Comparison of ENCODE assay signal across 8 mouse cellular contexts in genomic region chr13:110902994-110903644, GRCm38 (mm10).
A peak's percentile ranks its signal among the peaks of the same experiment; 100 is the strongest.
DNase-seq lines count a peak whose midpoint lies in the region; ATAC-seq and TF ChIP-seq lines count a peak whose summit lies in the region.

No protein-coding gene starts in this region.

- H3K27me3 ChIP-seq in hindbrain, embryonic 14.5 days (ENCODE audit: control insufficient read depth, insufficient read depth, low read length), result no peaks in the 10 kb centered on the region
- H3K27me3 ChIP-seq in hindbrain, embryonic 11.5 days (ENCODE audit: control insufficient read depth, insufficient read depth, low read length), result no peaks in the 10 kb centered on the region
- H3K27me3 ChIP-seq in heart, embryonic 16.5 days (ENCODE audit: control insufficient read depth, insufficient read depth, low read length), result no peaks in the 10 kb centered on the region

- peak; percentile 59 for DNase-seq in hindbrain, embryonic 14.5 days (ENCODE audit: low spot score)
- DNase-seq in hindbrain, embryonic 11.5 days (ENCODE audit: low spot score), result no peak
- peak; percentile 28 to 31 for DNase-seq in layer of hippocampus, adult 2 months (ENCODE audit: low spot score in 2 of 2)
- DNase-seq in lung, postnatal 14 days, result peak; percentile 94
- DNase-seq in spleen, postnatal 36 days (ENCODE audit: low spot score in 2 of 2), result peak; percentile 49 to 61
- no peak for DNase-seq in MN1 (ENCODE audit: low spot score)

- no peaks in the 10 kb centered on the region for H3K4me1 ChIP-seq in hindbrain, embryonic 14.5 days (replicated peaks; ENCODE audit: control insufficient read depth, insufficient read depth, low read length)
- H3K4me1 ChIP-seq in hindbrain, embryonic 11.5 days (replicated peaks; ENCODE audit: control insufficient read depth, insufficient read depth, low read length), result no peaks in the 10 kb centered on the region
- H3K4me1 ChIP-seq in heart, embryonic 16.5 days (ENCODE audit: control insufficient read depth, insufficient read depth, low read length), result peaks cover 22% of the 10 kb centered on the region

- H3K9me3 ChIP-seq in hindbrain, embryonic 14.5 days (ENCODE audit: control insufficient read depth, low read length), result no peaks in the 10 kb centered on the region
- H3K9me3 ChIP-seq in hindbrain, embryonic 11.5 days (ENCODE audit: control insufficient read depth, low read length), result no peaks in the 10 kb centered on the region
- no peaks in the 10 kb centered on the region for H3K9me3 ChIP-seq in heart, embryonic 16.5 days (replicated peaks; ENCODE audit: control insufficient read depth, low read length)

- TF ChIP-seq CTCF in layer of hippocampus, adult 2 months (conservative IDR thresholded peaks at IDR 0.05), result no peak

- ATAC-seq in hindbrain, embryonic 14.5 days (ENCODE audit: low FRiP score), result no peak
- ATAC-seq in hindbrain, embryonic 11.5 days (ENCODE audit: low FRiP score), result no peak
- ATAC-seq in common myeloid progenitor, adult 5-6 weeks (replicated peaks; ENCODE audit: low read depth, poor library complexity, severe bottlenecking), result peak; percentile 95
- ATAC-seq in heart, embryonic 16.5 days (replicated peaks; ENCODE audit: extremely low read depth, insufficient read depth, low FRiP score), result peak; percentile 88

- WGBS in hindbrain, embryonic 14.5 days, result 66% methylated on average over 7 of the region's 7 CpGs
- 76% methylated on average over 7 of the region's 7 CpGs for WGBS in hindbrain, embryonic 11.5 days
- WGBS in heart, embryonic 16.5 days, result 28% methylated on average over 7 of the region's 7 CpGs

- H3K9ac ChIP-seq in hindbrain, embryonic 14.5 days, result no peak overlapping the region
- H3K9ac ChIP-seq in hindbrain, embryonic 11.5 days (ENCODE audit: low read depth, low read length), result no peak overlapping the region
- no peak overlapping the region; the same call in 1 of the 2 replicates for H3K9ac ChIP-seq in heart, embryonic 16.5 days (ENCODE audit: low read length)

- H3K36me3 ChIP-seq in hindbrain, embryonic 14.5 days (replicated peaks; ENCODE audit: control insufficient read depth, insufficient read depth), result no peaks in the 10 kb centered on the region
- H3K36me3 ChIP-seq in hindbrain, embryonic 11.5 days (ENCODE audit: control insufficient read depth, insufficient read depth, low read length), result no peaks in the 10 kb centered on the region
- H3K36me3 ChIP-seq in heart, embryonic 16.5 days (ENCODE audit: control insufficient read depth, insufficient read depth), result no peaks in the 10 kb centered on the region

- no peak overlapping the region for H3K4me3 ChIP-seq in hindbrain, embryonic 14.5 days (replicated peaks; ENCODE audit: low read length)
- no peak overlapping the region for H3K4me3 ChIP-seq in hindbrain, embryonic 11.5 days (ENCODE audit: low read depth, low read length)
- no peak overlapping the region for H3K4me3 ChIP-seq in heart, embryonic 16.5 days (ENCODE audit: low read length)
- H3K4me3 ChIP-seq in layer of hippocampus, adult 2 months, result no peak overlapping the region

- H3K4me2 ChIP-seq in hindbrain, embryonic 14.5 days (replicated peaks), result no peak overlapping the region
- H3K4me2 ChIP-seq in hindbrain, embryonic 11.5 days (replicated peaks; ENCODE audit: low read depth, low read length), result no peak overlapping the region
- no peak overlapping the region for H3K4me2 ChIP-seq in heart, embryonic 16.5 days (ENCODE audit: low read depth, low read length)

- H3K27ac ChIP-seq in hindbrain, embryonic 14.5 days, result no peak overlapping the region
- H3K27ac ChIP-seq in hindbrain, embryonic 11.5 days (ENCODE audit: low read depth, low read length), result no peak overlapping the region
- H3K27ac ChIP-seq in heart, embryonic 16.5 days (ENCODE audit: low read length), result peak overlapping the region; percentile 72
- peak overlapping the region; percentile 40; the same call in 1 of the 2 replicates for H3K27ac ChIP-seq in layer of hippocampus, adult 2 months

Comparison
In these comparisons a context has a peak if more than half of its experiments do, and no peak if none do; other contexts are left out.
1. DNase-seq: peak in hindbrain, embryonic 14.5 days (single experiment), layer of hippocampus, adult 2 months (2 of 2), lung, postnatal 14 days (single experiment) and spleen, postnatal 36 days (2 of 2); none in hindbrain, embryonic 11.5 days (single experiment) and MN1 (single experiment).
2. ATAC-seq: peak in common myeloid progenitor, adult 5-6 weeks (single experiment) and heart, embryonic 16.5 days (single experiment); none in hindbrain, embryonic 14.5 days (single experiment) and hindbrain, embryonic 11.5 days (single experiment).
3. H3K27ac ChIP-seq: peak in heart, embryonic 16.5 days (single experiment) and layer of hippocampus, adult 2 months (single experiment); none in hindbrain, embryonic 14.5 days (single experiment) and hindbrain, embryonic 11.5 days (single experiment).